Mouse (Mus musculus) MEL (cell line): ENCODE data around the gene Slc35b1. TPM values are rescaled to one million over a fixed set of nuclear protein-coding genes. Genes with fewer than 3 reads are reported as not detected.
A peak's percentile ranks its signal among the peaks of the same experiment; 100 is the strongest.

ENCODE experiments used
- DNase-seq: peaks from one replicate; pipeline ENCODE4 v3.0.0; 2011; ENCODE audit warnings: low read depth, low spot score
- H3K27ac ChIP-seq: 2 replicates; pipeline ENCODE4 v1.5.1; 2012; ENCODE audit warnings: low read depth, mild to moderate bottlenecking, control low read depth, low read length, moderate library complexity; ENCODE audit not compliant: control insufficient read depth
- H3K27me3 ChIP-seq, 2 experiments: fragments of 150-350 bp in 1 of 2; sonication (generic) in 1 of 2; 2 replicates each; pipeline ENCODE4 v1.6.1; 2012; ENCODE audit warnings: low read length in 2 of 2, mild to moderate bottlenecking in 2 of 2, improper control_type of control experiment in 1 of 2, moderate library complexity in 1 of 2; ENCODE audit not compliant: insufficient read depth in 2 of 2, control insufficient read depth in 1 of 2
- H3K36me3 ChIP-seq, 2 experiments: 2 replicates each; pipeline ENCODE4 v1.6.1; 2012 to 2014; ENCODE audit warnings: low read length in 2 of 2, improper control_type of control experiment in 1 of 2, inconsistent platforms in 1 of 2, mild to moderate bottlenecking in 1 of 2; ENCODE audit not compliant: insufficient read depth in 2 of 2, control insufficient read depth in 1 of 2
- H3K4me1 ChIP-seq, 2 experiments: fragments of 150-350 bp in 1 of 2; sonication (generic) in 1 of 2; 2 replicates each; pipeline ENCODE4 v1.6.1; 2012; ENCODE audit warnings: low read length in 2 of 2, improper control_type of control experiment in 1 of 2, mild to moderate bottlenecking in 1 of 2; ENCODE audit not compliant: insufficient read depth in 2 of 2, control insufficient read depth in 1 of 2
- H3K4me3 ChIP-seq, 2 experiments: fragments of 150-350 bp in 1 of 2; sonication (generic) in 1 of 2; 2 replicates each; pipeline ENCODE4 v1.5.1; 2012; ENCODE audit warnings: low read depth in 2 of 2, low read length in 2 of 2, mild to moderate bottlenecking in 2 of 2, moderate library complexity in 2 of 2, control low read depth in 1 of 2, improper control_type of control experiment in 1 of 2; ENCODE audit not compliant: control insufficient read depth in 1 of 2, insufficient read depth in 1 of 2
- H3K79me2 ChIP-seq: 2 replicates; pipeline ENCODE4 v1.6.1; 2012; ENCODE audit warnings: mild to moderate bottlenecking, low read length, moderate library complexity; ENCODE audit not compliant: control insufficient read depth, poor library complexity, insufficient read depth
- H3K9ac ChIP-seq: 2 replicates; pipeline ENCODE4 v1.6.1; 2012; ENCODE audit warnings: low read depth, mild to moderate bottlenecking, control low read depth, low read length, moderate library complexity; ENCODE audit not compliant: control insufficient read depth, poor library complexity, severe bottlenecking
- H3K9me3 ChIP-seq: fragments of 150-350 bp; sonication (generic); replicated peaks from 2 replicates; pipeline ENCODE4 v1.6.1; 2012; ENCODE audit warnings: mild to moderate bottlenecking, low read length, improper control_type of control experiment, moderate library complexity; ENCODE audit not compliant: insufficient read depth
- CHD1 ChIP-seq: IDR thresholded peaks from 2 replicates; pipeline ENCODE4 v1.6.1; 2012; ENCODE audit warnings: low read depth, mild to moderate bottlenecking, inconsistent platforms, low read length, improper control_type of control experiment
- CTCF ChIP-seq, 3 experiments: IDR thresholded peaks in 2 of 3; conservative IDR thresholded peaks in 1 of 3; 2 replicates each; pipeline ENCODE4 v1.5.1; 2011 to 2012; ENCODE audit warnings: low read length in 3 of 3, low read depth in 2 of 3, mild to moderate bottlenecking in 2 of 3, improper control_type of control experiment in 1 of 3, inconsistent platforms in 1 of 3, mixed read lengths in 1 of 3, moderate library complexity in 1 of 3; ENCODE audit not compliant: control insufficient read depth in 1 of 3, insufficient read depth in 1 of 3, poor library complexity in 1 of 3, severe bottlenecking in 1 of 3
- ELF1 ChIP-seq: IDR thresholded peaks from 2 replicates; pipeline ENCODE4 v1.6.1; 2014; ENCODE audit warnings: low read depth, mild to moderate bottlenecking, inconsistent platforms, low read length, improper control_type of control experiment, moderate library complexity
- EP300 ChIP-seq, 2 experiments: IDR thresholded peaks; 2 replicates each; pipeline ENCODE4 v1.6.1; 2011; ENCODE audit warnings: improper control_type of control experiment in 2 of 2, low read length in 2 of 2, low read depth in 1 of 2, mild to moderate bottlenecking in 1 of 2
- ETS1 ChIP-seq: IDR thresholded peaks from 2 replicates; pipeline ENCODE4 v1.6.1; 2012; ENCODE audit warnings: low read depth, mild to moderate bottlenecking, inconsistent platforms, low read length, improper control_type of control experiment, moderate library complexity
- GATA1 ChIP-seq: IDR thresholded peaks from 2 replicates; pipeline ENCODE4 v1.6.1; 2011; ENCODE audit warnings: low read depth, low read length, improper control_type of control experiment
- MYC ChIP-seq: IDR thresholded peaks from 2 replicates; pipeline ENCODE4 v1.6.1; 2011; ENCODE audit warnings: low read depth, mild to moderate bottlenecking, low read length, improper control_type of control experiment, moderate library complexity
- NELFE ChIP-seq: IDR thresholded peaks from 2 replicates; pipeline ENCODE4 v1.6.1; 2011; ENCODE audit warnings: low read depth, low read length, improper control_type of control experiment
- POLR2A ChIP-seq, 2 experiments: IDR thresholded peaks; 2 replicates each; pipeline ENCODE4 v1.6.1; 2011 to 2012; ENCODE audit warnings: low read length in 2 of 2, mild to moderate bottlenecking in 2 of 2, control low read depth in 1 of 2, improper control_type of control experiment in 1 of 2, low read depth in 1 of 2, moderate library complexity in 1 of 2; ENCODE audit not compliant: control insufficient read depth in 1 of 2, insufficient read depth in 1 of 2, poor library complexity in 1 of 2
- POLR2AphosphoS5 ChIP-seq: IDR thresholded peaks from 2 replicates; pipeline ENCODE4 v1.6.1; 2012; ENCODE audit warnings: low read depth, borderline replicate concordance, mild to moderate bottlenecking, inconsistent platforms, low read length, moderate library complexity, mixed read lengths
- RAD21 ChIP-seq: IDR thresholded peaks from 2 replicates; pipeline ENCODE4 v1.6.1; 2011; ENCODE audit warnings: mild to moderate bottlenecking, low read depth, low read length, improper control_type of control experiment
- RCOR1 ChIP-seq: IDR thresholded peaks from 2 replicates; pipeline ENCODE4 v1.6.1; 2012; ENCODE audit warnings: low read depth, mild to moderate bottlenecking, inconsistent platforms, low read length, improper control_type of control experiment
- SIN3A ChIP-seq: IDR thresholded peaks from 2 replicates; pipeline ENCODE4 v1.6.1; 2012; ENCODE audit warnings: low read length, improper control_type of control experiment, inconsistent platforms
- SMC3 ChIP-seq: IDR thresholded peaks from 2 replicates; pipeline ENCODE4 v1.6.1; 2011; ENCODE audit warnings: low read depth, low read length, improper control_type of control experiment
- TAL1 ChIP-seq: IDR thresholded peaks from 2 replicates; pipeline ENCODE4 v1.6.1; 2012; ENCODE audit warnings: mild to moderate bottlenecking, inconsistent platforms, low read length, moderate library complexity, mixed read lengths
- TBP ChIP-seq: IDR thresholded peaks from 2 replicates; pipeline ENCODE4 v1.8.0; 2011; ENCODE audit warnings: low read depth, low read length, improper control_type of control experiment
- UBTF ChIP-seq: IDR thresholded peaks from 2 replicates; pipeline ENCODE4 v1.6.1; 2012; ENCODE audit warnings: low read depth, mild to moderate bottlenecking, inconsistent platforms, low read length, improper control_type of control experiment, moderate library complexity, borderline replicate concordance; ENCODE audit not compliant: insufficient read depth
- USF2 ChIP-seq, 2 experiments: IDR thresholded peaks; 2 replicates each; pipeline ENCODE4 v1.6.1; 2011 to 2012; ENCODE audit warnings: improper control_type of control experiment in 2 of 2, low read length in 2 of 2, borderline replicate concordance in 1 of 2, inconsistent platforms in 1 of 2, low read depth in 1 of 2, mild to moderate bottlenecking in 1 of 2; ENCODE audit not compliant: insufficient read depth in 1 of 2
- ZKSCAN1 ChIP-seq: IDR thresholded peaks from 2 replicates; pipeline ENCODE4 v1.6.1; 2012; ENCODE audit warnings: low read depth, mild to moderate bottlenecking, inconsistent platforms, low read length, improper control_type of control experiment, moderate library complexity
- polyA plus RNA-seq, 2 experiments: library from polyadenylated mRNA; stranded (reverse) in 1 of 2; unstranded in 1 of 2; fragments of >175 nt in 1 of 2; fragments of >200 nt in 1 of 2; gene quantifications; 2 replicates each; pipeline versions ENCODE4 v1.2.1 to v1.2.4; 2012; ENCODE audit warnings: low replicate concordance in 2 of 2, low read depth in 1 of 2; ENCODE audit not compliant: insufficient read length in 2 of 2, insufficient read depth in 1 of 2, missing spikeins in 1 of 2
- total RNA-seq: library from RNA; depleted of rRNA; stranded (reverse); fragments of 300-350 nt; gene quantifications from 2 replicates; pipeline ENCODE4 v1.2.3, GENCODE M21; 2012; rRNA removed

Slc35b1 gene
- total and polyA plus RNA-seq, 3 experiments: 59.1 to 82.4 TPM; not detected in 1

DNA sequence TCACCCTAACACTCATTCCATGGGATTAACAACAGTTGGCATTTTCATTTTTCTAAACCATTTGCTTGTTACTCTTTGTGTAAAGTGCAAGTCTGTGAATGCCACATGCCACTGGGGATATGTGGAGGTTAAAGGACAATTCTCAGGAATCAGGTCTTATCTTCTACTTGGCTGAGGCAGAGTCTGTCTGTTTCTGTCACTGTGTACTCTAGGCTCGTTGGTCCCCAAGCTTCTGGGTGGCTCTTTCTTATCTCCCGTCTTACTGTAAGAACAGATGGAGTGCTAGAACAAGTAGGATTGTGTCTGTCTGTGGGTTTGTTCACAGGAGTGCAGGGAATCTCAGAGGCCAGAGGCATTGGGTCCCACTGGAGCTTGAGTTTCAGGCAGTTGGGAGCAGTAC lies 46.9 kb downstream of the Slc35b1 start:
- peaks cover 26% of the 10 kb centered on the region for H3K79me2 ChIP-seq
- no peaks in the 10 kb centered on the region for H3K27me3 ChIP-seq
- DNase-seq: peak; percentile 72
- no peak overlapping the region for H3K9ac ChIP-seq
- peaks cover 5 to 31% of the 10 kb centered on the region in 2 experiments for H3K36me3 ChIP-seq
- H3K4me1 ChIP-seq: peaks cover 13 to 14% of the 10 kb centered on the region in 2 experiments
- H3K9me3 ChIP-seq: no peaks in the 10 kb centered on the region
- TF ChIP-seq NELFE (0 out of 2 replicates have a peak, but pooled peaks have one; percentile 6), MYC (0 out of 2 replicates have a peak, but pooled peaks have one; percentile 24), ZKSCAN1 (no peak), GATA1 (peak; percentile 58; the same call in 1 of the 2 replicates), ETS1 (no peak), SMC3 (no peak), SIN3A (peak; percentile 48), EP300 (IDR thresholded peaks at IDR 0.05; ENCODE audit: low read depth in 1 of 2, low read length in 2 of 2) (peak in 1 of 2 experiments; percentile 16; a peak in 1 of 4 replicates), POLR2A (IDR thresholded peaks at IDR 0.05; ENCODE audit: control insufficient read depth in 1 of 2, insufficient read depth in 1 of 2, low read depth in 1 of 2, low read length in 2 of 2, poor library complexity in 1 of 2) (no peak), RCOR1 (peak; percentile 35; the same call in 1 of the 2 replicates), USF2 (IDR thresholded peaks at IDR 0.05; ENCODE audit: borderline replicate concordance in 1 of 2, insufficient read depth in 1 of 2, low read depth in 1 of 2, low read length in 2 of 2) (no peak), CHD1 (no peak), TAL1 (peak; percentile 20; the same call in 1 of the 2 replicates), TBP (0 out of 2 replicates have a peak, but pooled peaks have one; percentile 33)
- no peak overlapping the region for H3K27ac ChIP-seq
- H3K4me3 ChIP-seq: no peak overlapping the region

DNA sequence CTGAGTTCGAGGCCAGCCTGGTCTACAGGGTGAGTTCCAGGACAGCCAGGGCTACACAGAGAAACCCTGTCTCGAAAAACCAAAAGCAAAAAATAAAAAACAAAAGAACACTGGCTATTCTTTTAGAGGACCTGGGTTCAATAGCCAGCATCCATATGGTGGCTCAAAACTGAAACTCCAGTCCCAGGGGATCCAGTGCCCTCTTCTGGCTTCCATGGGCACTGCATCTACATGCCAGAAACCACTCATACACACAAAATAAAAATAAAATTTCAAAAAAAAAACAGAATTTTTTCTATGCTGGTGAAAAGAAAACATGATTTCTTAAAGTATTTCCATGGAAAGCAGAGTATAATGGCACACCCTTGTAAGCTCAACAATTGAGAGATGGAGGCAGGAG lies 47.7 kb downstream of the Slc35b1 start:
- DNase-seq: peak; percentile 62
- H3K27me3 ChIP-seq: no peaks in the 10 kb centered on the region
- no peak overlapping the region for H3K4me3 ChIP-seq
- H3K9ac ChIP-seq: no peak overlapping the region
- TF ChIP-seq CTCF (IDR thresholded peaks at IDR 0.05 in 2 of 3, conservative IDR thresholded peaks at IDR 0.05 in 1 of 3; ENCODE audit: control insufficient read depth in 1 of 3, insufficient read depth in 1 of 3, low read depth in 2 of 3, low read length in 3 of 3, poor library complexity in 1 of 3, severe bottlenecking in 1 of 3): peak; percentile 58 to 74 (median 72)
- no peak for TF ChIP-seq POLR2AphosphoS5
- TF ChIP-seq UBTF: no peak
- TF ChIP-seq SMC3: peak; percentile 61
- TF ChIP-seq RAD21: peak; percentile 57
- TF ChIP-seq ELF1: no peak
- peaks cover 13 to 14% of the 10 kb centered on the region in 2 experiments for H3K4me1 ChIP-seq
- peaks cover 27% of the 10 kb centered on the region for H3K79me2 ChIP-seq
- peaks cover 6 to 31% of the 10 kb centered on the region in 2 experiments for H3K36me3 ChIP-seq
- H3K27ac ChIP-seq: no peak overlapping the region
- H3K9me3 ChIP-seq: no peaks in the 10 kb centered on the region

Other genes starting within 250 kb of the Slc35b1 start
- not detected in 2 replicates for gene Dlx4, start 238.4 kb upstream of the Slc35b1 start, total RNA-seq
- gene Dlx4, start 238.4 kb upstream of the Slc35b1 start, polyA plus RNA-seq: not detected
- gene Tac4, start 123.2 kb upstream of the Slc35b1 start, total RNA-seq: 0.20 and 0.39 TPM in 2 replicates
- gene Tac4, start 123.2 kb upstream of the Slc35b1 start, polyA plus RNA-seq: under 1 TPM in 1 of 2 experiments, not detected in 1; 0.07 TPM
- 81.4 and 83.1 TPM in 2 replicates for gene Kat7, start 74.4 kb upstream of the Slc35b1 start, total RNA-seq
- gene Kat7, start 74.4 kb upstream of the Slc35b1 start, polyA plus RNA-seq: 100 to 1,000 TPM in 1 of 2 experiments, 10 to 100 TPM in 1; 95.4 to 100 TPM
- 37.1 and 49.9 TPM in 2 replicates for gene Fam117a, start 47.7 kb upstream of the Slc35b1 start, total RNA-seq
- gene Fam117a, start 47.7 kb upstream of the Slc35b1 start, polyA plus RNA-seq: 100 to 1,000 TPM in 1 of 2 experiments, not detected in 1; 116 TPM
- gene Spop, start 29.4 kb downstream of the Slc35b1 start, total RNA-seq: 41.5 and 45.7 TPM in 2 replicates
- gene Spop, start 29.4 kb downstream of the Slc35b1 start, polyA plus RNA-seq: 10 to 100 TPM in 1 of 2 experiments, not detected in 1; 84.0 TPM
- gene Nxph3, start 129.9 kb downstream of the Slc35b1 start, total RNA-seq: not detected in 2 replicates
- not detected for gene Nxph3, start 129.9 kb downstream of the Slc35b1 start, polyA plus RNA-seq
- not detected in 2 replicates for gene Ngfr, start 203.0 kb downstream of the Slc35b1 start, total RNA-seq
- not detected for gene Ngfr, start 203.0 kb downstream of the Slc35b1 start, polyA plus RNA-seq